Mouse (Mus musculus): ENCODE measurements around the gene Ntn5. TPM values are rescaled to one million over a fixed set of nuclear protein-coding genes. Genes with fewer than 3 reads are reported as not detected.

The Ntn5 gene
- polyA plus RNA-seq, 1 experiment from 2014 or later, result 0.41 TPM

GRCm38 (mm10) chr7:45639561-45640027 lies 44.2 kb upstream of the Ntn5 start, which contains the start of gene Mamstr:
Gene Mamstr, plus strand, starts transcription at chr7:45639977.
- no peak for ATAC-seq (ENCODE audit: low FRiP score, low TSS enrichment)
- Histone ChIP-seq H3K4me1 (replicated peaks; ENCODE audit: control insufficient read depth, insufficient read depth) (peaks cover 21% of the 10 kb centered on the region), H3K9ac (ENCODE audit: low read length) (peak within 1 kb of the TSS; percentile 8; the same call in 1 of the 2 replicates), H3K36me3 (ENCODE audit: control insufficient read depth, insufficient read depth, low read length) (0 out of 2 replicates have a peak, but pooled peaks cover 2% of the 10 kb centered on the region), H3K4me2 (replicated peaks; ENCODE audit: low read depth) (no peak within 1 kb of the TSS), H3K4me3 (ENCODE audit: low read depth, low read length) (no peak within 1 kb of the TSS), H3K27ac (replicated peaks) (peak within 1 kb of the TSS; percentile 70; the same call in 1 of the 2 replicates), H3K27me3 (ENCODE audit: control insufficient read depth, insufficient read depth, low read length) (no peaks in the 10 kb centered on the region), H3K9me3 (ENCODE audit: control insufficient read depth, low read length) (no peaks in the 10 kb centered on the region)
- no peak for DNase-seq (ENCODE audit: low spot score)
- TF ChIP-seq CTCF (IDR thresholded peaks at IDR 0.05; ENCODE audit: low read depth) (no peak), EP300 (optimal IDR thresholded peaks at IDR 0.05) (no peak)
- WGBS, result 45% methylated on average over 19 of the region's 19 CpGs

DNA sequence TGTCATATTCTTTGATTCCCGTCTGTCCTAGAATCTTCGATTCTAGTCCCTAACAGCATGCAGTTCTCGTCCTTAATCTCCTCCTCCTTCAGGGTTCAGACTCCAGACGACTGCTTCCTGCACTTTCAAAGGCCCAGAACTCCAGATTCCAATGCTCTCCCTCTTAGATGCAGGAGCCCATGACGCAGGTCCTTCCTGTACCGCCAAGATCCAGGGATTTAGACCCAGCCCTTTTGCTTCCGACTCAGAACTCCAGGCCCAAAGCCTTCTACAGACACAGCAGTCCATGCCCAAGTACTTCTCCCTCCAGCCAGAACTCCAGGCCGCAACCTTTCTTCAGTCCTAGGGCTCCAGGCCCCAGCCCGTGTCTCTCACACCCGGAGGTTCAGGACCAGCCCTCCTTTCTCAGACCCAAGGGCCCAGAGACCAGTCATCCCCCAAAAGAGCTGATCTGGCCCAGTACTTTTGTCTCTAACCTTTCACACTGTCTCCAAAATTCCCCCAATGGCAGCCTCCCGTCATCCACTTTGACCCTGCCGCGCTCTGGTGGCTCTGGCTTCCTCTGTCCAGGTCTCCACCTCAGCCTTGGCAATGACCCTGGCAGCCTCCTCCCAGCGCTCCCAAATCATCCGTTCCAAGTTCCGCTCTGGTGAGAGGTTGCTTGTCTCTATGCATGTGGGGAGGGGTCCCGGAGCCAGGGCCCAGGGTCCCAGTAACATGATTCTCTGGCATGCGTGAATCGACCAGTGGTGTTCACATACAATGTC lies 43.4 kb upstream of the Ntn5 start:
- Histone ChIP-seq H3K27me3 (ENCODE audit: control insufficient read depth, insufficient read depth, low read length) (no peaks in the 10 kb centered on the region), H3K36me3 (ENCODE audit: control insufficient read depth, insufficient read depth, low read length) (0 out of 2 replicates have a peak, but pooled peaks cover 2% of the 10 kb centered on the region), H3K9me3 (ENCODE audit: control insufficient read depth, low read length) (no peaks in the 10 kb centered on the region), H3K9ac (ENCODE audit: low read length) (no peak overlapping the region), H3K27ac (replicated peaks) (0 out of 2 replicates have a peak overlapping the region, but pooled peaks have one; percentile 13), H3K4me2 (replicated peaks; ENCODE audit: low read depth) (no peak overlapping the region), H3K4me3 (ENCODE audit: low read depth, low read length) (no peak overlapping the region), H3K4me1 (replicated peaks; ENCODE audit: control insufficient read depth, insufficient read depth) (peaks cover 21% of the 10 kb centered on the region)
- ATAC-seq (ENCODE audit: low FRiP score, low TSS enrichment) (no peak), DNase-seq (ENCODE audit: low spot score) (no peak)
- WGBS, result 79% methylated on average over 19 of the region's 19 CpGs
- TF ChIP-seq CTCF (IDR thresholded peaks at IDR 0.05; ENCODE audit: low read depth) (no peak), EP300 (optimal IDR thresholded peaks at IDR 0.05) (no peak)

DNA sequence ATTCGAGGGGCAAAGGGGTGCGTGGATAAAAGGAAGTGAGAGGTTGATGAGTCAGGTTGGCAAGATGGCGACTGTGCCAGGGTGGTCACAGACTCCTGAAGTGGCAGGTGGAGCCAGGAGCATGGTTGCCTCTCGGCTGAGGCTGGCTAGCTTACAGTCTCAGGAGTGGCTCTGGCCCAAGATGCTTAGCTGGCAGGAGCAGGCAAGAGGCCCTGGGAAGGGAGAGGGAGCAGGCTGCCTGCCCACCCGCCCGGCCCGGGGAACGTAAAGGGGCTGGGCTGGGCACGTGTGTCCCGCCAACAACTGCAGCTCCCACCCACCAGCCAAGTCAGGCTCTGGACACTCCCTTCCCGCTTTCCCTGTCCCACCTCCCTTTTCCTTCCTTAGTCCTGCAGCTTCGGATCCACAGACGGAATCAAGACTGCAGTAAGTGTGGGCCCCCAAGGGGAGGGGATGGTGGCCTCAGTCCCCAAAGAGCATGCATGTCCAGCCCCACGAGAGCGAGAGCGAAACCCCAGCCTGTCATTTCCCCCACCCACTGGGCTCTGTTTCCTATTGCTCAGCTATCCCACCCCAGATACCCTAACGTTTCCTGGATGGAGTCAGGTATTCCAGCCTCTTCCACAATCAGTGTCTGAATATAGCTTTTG lies 42.3 kb upstream of the Ntn5 start:
- Histone ChIP-seq H3K9ac (ENCODE audit: low read length) (peak overlapping the region; percentile 61), H3K4me1 (replicated peaks; ENCODE audit: control insufficient read depth, insufficient read depth) (peaks cover 21% of the 10 kb centered on the region), H3K36me3 (ENCODE audit: control insufficient read depth, insufficient read depth, low read length) (0 out of 2 replicates have a peak, but pooled peaks cover 2% of the 10 kb centered on the region), H3K4me3 (ENCODE audit: low read depth, low read length) (peak overlapping the region; percentile 37), H3K27me3 (ENCODE audit: control insufficient read depth, insufficient read depth, low read length) (no peaks in the 10 kb centered on the region), H3K27ac (replicated peaks) (peak overlapping the region; percentile 70), H3K4me2 (replicated peaks; ENCODE audit: low read depth) (peak overlapping the region; percentile 71), H3K9me3 (ENCODE audit: control insufficient read depth, low read length) (no peaks in the 10 kb centered on the region)
- ATAC-seq (ENCODE audit: low FRiP score, low TSS enrichment) (peak; percentile 8; the same call in 1 of the 2 replicates), DNase-seq (ENCODE audit: low spot score) (peak; percentile 68)
- TF ChIP-seq CTCF (IDR thresholded peaks at IDR 0.05; ENCODE audit: low read depth) (no peak), EP300 (optimal IDR thresholded peaks at IDR 0.05) (no peak)
- WGBS, result 25% methylated on average over 16 of the region's 17 CpGs

DNA sequence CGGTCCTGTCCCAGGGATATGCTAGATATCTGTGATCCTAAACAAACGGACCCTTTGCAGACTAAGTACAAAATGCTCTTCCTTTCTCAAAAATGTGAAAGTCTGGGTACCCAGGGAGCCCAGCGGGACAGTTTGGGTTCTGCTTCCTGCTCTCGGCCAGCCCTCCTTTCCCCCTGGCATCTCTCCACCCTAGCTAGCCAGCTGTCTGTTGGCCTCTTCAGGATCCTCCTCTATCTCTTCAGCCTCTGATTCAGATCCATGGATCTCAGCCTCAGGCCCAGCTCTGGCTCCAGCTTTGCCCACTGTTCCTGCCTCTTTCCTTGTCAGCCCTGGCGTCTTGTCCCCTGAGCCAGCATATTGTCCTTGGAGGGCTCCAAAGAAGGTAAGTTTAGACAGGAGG lies 41.7 kb upstream of the Ntn5 start:
- H3K9me3 ChIP-seq (ENCODE audit: control insufficient read depth, low read length), result no peaks in the 10 kb centered on the region
- TF ChIP-seq EP300 (optimal IDR thresholded peaks at IDR 0.05) (no peak), CTCF (IDR thresholded peaks at IDR 0.05; ENCODE audit: low read depth) (no peak)
- H3K9ac ChIP-seq (ENCODE audit: low read length), result peak overlapping the region; percentile 61
- no peaks in the 10 kb centered on the region for H3K27me3 ChIP-seq (ENCODE audit: control insufficient read depth, insufficient read depth, low read length)
- peak overlapping the region; percentile 37 for H3K4me3 ChIP-seq (ENCODE audit: low read depth, low read length)
- ATAC-seq (ENCODE audit: low FRiP score, low TSS enrichment) (no peak), DNase-seq (ENCODE audit: low spot score) (no peak)
- H3K27ac ChIP-seq (replicated peaks), result peak overlapping the region; percentile 70; the same call in 1 of the 2 replicates
- no peaks in the 10 kb centered on the region for H3K36me3 ChIP-seq (ENCODE audit: control insufficient read depth, insufficient read depth, low read length)
- 49% methylated on average over 5 of the region's 5 CpGs for WGBS
- H3K4me1 ChIP-seq (replicated peaks; ENCODE audit: control insufficient read depth, insufficient read depth), result peaks cover 21% of the 10 kb centered on the region
- H3K4me2 ChIP-seq (replicated peaks; ENCODE audit: low read depth), result peak overlapping the region; percentile 71

DNA sequence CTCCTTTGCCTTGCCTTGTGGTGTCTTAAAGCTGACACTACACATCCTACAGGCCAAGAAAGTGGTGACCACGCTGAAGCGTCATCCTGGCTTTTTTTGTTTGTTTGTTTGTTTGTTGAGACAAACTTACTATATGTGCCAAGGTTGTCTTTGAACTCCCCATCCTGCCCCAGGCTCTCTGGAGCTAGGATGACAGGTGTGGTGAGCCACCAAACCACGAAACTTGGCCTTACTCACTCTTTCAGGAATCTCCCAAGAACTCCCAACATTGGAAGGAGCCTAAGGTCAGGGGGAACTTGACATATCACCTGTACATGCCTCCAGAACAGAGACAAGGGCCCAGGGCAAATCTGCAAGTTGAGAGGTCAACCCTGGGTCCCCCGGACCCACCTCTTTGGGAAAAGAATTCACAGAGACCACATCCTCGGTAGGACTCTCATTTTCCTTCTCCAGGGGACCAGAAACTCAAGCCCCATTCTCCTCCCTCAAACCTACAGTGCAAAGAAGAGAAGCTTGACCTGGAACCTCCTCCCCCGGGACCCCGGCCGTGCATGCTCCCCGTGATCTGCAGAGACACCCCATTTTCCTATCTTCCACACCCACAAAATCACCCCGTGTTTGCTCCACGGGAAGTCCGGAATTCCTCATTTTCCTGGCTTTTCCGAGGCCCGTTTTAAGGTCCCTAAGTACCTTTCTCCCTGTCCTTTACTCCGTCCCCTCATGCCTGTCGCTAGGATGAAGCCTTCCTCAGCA lies 41.1 kb upstream of the Ntn5 start:
- peak overlapping the region; percentile 37 for H3K4me3 ChIP-seq (ENCODE audit: low read depth, low read length)
- DNase-seq (ENCODE audit: low spot score) (no peak), ATAC-seq (ENCODE audit: low FRiP score, low TSS enrichment) (no peak)
- H3K36me3 ChIP-seq (ENCODE audit: control insufficient read depth, insufficient read depth, low read length), result no peaks in the 10 kb centered on the region
- H3K27me3 ChIP-seq (ENCODE audit: control insufficient read depth, insufficient read depth, low read length), result no peaks in the 10 kb centered on the region
- peak overlapping the region; percentile 61 for H3K9ac ChIP-seq (ENCODE audit: low read length)
- TF ChIP-seq EP300 (optimal IDR thresholded peaks at IDR 0.05) (no peak), CTCF (IDR thresholded peaks at IDR 0.05; ENCODE audit: low read depth) (no peak)
- H3K27ac ChIP-seq (replicated peaks), result peak overlapping the region; percentile 87
- 24% methylated on average over 16 of the region's 16 CpGs for WGBS
- peaks cover 21% of the 10 kb centered on the region for H3K4me1 ChIP-seq (replicated peaks; ENCODE audit: control insufficient read depth, insufficient read depth)
- H3K9me3 ChIP-seq (ENCODE audit: control insufficient read depth, low read length), result no peaks in the 10 kb centered on the region
- H3K4me2 ChIP-seq (replicated peaks; ENCODE audit: low read depth), result peak overlapping the region; percentile 71

Measured in stomach, postnatal 0 days (tissue).